Mouse (Mus musculus) 3T3-L1 (cell line): Measurements from ENCODE around the gene Iqcf3.
"Not testable (repeated sequence)": the region's sequence is repeated elsewhere in the genome, so short reads cannot be mapped to it uniquely, and the experiment has no call there.

Source experiments
- DNase-seq: peaks from one replicate; pipeline ENCODE4 v3.0.0-alpha.2; 2015; ENCODE audit warnings: low read depth, low spot score

Iqcf3 gene

GRCm38 (mm10) chr9:106561531-106561930 lies at the start of gene Iqcf3:
TSS of gene Iqcf3 (minus strand) at chr9:106561631.
- no peak for DNase-seq

GRCm38 (mm10) chr9:106610727-106611126 lies 49.3 kb upstream of the Iqcf3 start:
- DNase-seq: no peak

GRCm38 (mm10) chr9:106600546-106600945 lies 39.1 kb upstream of the Iqcf3 start:
- DNase-seq: peak; percentile 76

GRCm38 (mm10) chr9:106598466-106598865 lies 37.0 kb upstream of the Iqcf3 start:
- no peak for DNase-seq

DNA sequence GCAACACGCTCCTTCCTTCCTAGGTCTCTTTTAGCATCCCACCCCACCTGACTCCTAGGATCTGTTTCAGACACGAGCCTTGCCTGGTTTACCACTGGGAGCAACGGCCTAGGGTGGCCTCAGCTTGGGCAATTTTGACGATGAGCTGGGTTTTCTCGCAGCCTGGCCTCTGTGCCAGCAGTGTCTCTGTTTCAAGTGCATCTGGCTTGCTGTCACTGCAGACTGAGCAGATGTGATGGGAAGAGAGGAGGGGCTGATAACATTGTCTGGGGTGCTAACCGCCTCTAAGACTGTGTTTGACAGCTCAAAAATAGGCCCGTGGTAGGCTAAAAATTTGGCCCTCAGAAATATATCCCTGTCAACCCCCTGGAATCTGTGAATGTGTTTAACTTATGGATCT lies 34.4 kb upstream of the Iqcf3 start:
- peak; percentile 56 for DNase-seq

DNA sequence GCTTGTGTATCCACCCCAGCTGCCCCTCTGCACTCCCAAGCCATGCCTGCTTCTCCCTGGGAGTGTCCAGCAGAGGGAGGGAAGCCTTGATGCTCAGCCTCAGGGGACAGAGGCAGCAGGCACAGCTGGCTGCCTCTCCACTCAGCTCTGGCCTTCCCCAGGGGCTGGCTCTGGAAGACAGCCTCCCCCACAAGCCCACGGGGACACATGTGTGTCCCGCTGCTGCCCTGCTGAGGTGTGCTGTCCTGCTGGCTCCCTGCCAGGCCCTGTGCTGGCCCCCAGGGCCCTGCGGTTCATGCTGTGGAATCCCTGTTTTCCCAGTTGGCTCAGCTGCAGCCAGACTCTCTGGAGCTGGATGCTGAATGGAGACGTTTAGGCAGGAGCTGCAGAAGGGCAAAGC lies 34.0 kb upstream of the Iqcf3 start:
- DNase-seq: not testable (repeated sequence)

- DNase-seq: no peak
Observed at GRCm38 (mm10) chr9:106592158-106592557, 30.7 kb upstream of the Iqcf3 start.

DNA sequence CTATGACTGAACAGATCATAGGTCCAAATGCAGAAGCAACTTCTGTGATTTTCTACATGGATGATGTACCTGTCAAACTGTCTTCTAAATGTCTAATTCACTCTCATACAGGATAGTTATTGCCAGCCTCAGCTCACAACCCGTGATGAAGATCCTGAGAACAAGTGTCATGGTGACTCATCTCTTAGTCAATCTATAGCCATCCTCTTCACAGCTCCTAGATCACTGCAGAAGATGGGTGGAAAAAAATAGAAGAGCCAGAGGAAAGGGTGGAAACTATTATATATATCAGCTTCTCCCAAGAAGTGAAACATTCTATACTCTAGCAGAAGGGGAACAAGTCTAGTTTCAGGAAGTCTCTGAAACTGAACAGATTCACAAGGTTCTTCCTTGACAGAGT lies 21.1 kb upstream of the Iqcf3 start:
- DNase-seq: peak; percentile 45

- no peak for DNase-seq
Observed at GRCm38 (mm10) chr9:106580016-106580415, 18.6 kb upstream of the Iqcf3 start.

GRCm38 (mm10) chr9:106576112-106576511 lies 14.7 kb upstream of the Iqcf3 start:
- no peak for DNase-seq

- no peak for DNase-seq
Observed at GRCm38 (mm10) chr9:106573366-106573765, 11.9 kb upstream of the Iqcf3 start.

- peak; percentile 43 for DNase-seq
Observed at GRCm38 (mm10) chr9:106572186-106572585, 10.8 kb upstream of the Iqcf3 start.

DNA sequence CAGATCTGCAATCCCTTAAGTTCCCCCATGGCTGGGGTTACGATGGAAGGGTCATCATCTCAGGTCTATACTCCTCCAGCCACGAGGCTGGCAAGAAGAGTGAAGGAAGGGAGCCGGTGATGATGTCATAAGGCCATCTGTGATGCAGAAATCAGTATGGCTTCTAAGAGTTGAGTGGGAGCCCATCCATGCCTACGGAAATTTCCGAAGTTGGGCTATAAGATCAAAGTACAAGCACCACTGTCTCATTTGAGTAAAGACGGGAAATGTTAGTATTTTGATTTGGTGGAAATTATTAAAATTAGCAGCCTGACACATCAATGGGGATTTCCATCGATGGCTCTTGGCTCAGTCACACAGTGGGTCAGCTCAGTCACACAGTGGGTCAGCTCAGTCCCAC lies 9.5 kb upstream of the Iqcf3 start, which contains the start of gene Iqcf4:
TSS of gene Iqcf4 (minus strand) at position 101 of the 400 bp plus-strand sequence.
- no peak for DNase-seq

DNA sequence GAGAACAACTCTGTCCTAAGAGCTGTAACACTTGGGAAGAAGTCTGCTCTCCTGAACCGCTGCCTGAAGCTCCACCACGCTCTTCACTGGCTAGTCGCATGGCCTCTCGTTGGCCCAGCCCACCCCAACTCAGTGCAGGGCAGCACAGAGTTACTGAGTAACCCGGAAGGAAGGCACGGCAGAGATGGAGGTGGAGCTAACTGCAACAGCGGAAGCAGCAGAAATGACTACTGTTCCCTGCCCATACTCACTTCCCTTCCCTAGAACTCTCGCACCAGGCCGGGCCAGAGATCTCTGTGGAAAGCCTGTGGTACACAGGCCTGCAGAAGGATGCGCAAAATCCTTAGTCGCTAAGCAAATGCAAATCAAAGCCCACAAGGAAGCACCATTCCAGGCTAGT lies 5.0 kb upstream of the Iqcf3 start:
- no peak for DNase-seq

GRCm38 (mm10) chr9:106564025-106564424 lies 2.6 kb upstream of the Iqcf3 start:
- no peak for DNase-seq

- peak; percentile 27 for DNase-seq
Observed at GRCm38 (mm10) chr9:106562291-106562690, 860 bp upstream of the Iqcf3 start.

DNA sequence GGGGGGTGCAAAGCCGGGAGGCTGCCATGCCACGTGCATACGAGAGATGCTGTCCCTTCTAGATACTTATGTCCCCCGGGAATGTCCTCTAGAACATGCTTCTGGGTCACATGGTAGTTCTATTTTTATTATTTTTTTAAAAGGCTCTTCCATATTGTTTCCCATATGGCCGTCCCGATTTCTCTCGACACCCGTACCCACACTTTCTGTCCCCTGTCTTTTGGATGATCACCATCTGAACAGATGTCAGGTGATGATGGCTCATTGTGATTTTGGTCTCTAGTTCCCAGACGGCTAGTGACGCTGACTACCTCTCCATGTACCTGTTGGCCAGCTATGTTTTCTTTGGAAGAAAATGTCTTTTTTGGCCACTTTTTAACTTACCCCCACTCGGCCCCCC lies 26.5 kb downstream of the Iqcf3 start:
- DNase-seq: no peak

GRCm38 (mm10) chr9:106534296-106534695 lies 27.1 kb downstream of the Iqcf3 start:
- DNase-seq: no peak

DNA sequence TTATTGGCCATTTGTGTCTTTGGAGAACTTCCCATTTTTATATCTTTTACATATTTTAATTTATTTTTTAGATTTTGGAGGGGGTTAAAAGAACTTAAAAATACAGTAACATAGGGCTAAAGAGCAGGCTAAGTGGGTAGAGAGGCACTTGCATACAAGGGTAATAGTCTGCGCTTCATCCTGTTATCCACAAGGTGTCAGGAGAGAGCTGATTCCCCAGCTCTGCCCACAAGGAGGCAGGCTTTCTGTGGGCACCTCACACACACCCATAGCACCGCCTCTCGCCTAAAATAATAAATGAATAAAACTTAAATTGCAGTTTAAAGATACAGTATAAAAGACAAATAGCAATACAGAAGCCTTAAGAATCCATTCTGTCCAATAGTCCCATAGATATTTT lies 29.6 kb downstream of the Iqcf3 start:
- DNase-seq: peak; percentile 78

DNA sequence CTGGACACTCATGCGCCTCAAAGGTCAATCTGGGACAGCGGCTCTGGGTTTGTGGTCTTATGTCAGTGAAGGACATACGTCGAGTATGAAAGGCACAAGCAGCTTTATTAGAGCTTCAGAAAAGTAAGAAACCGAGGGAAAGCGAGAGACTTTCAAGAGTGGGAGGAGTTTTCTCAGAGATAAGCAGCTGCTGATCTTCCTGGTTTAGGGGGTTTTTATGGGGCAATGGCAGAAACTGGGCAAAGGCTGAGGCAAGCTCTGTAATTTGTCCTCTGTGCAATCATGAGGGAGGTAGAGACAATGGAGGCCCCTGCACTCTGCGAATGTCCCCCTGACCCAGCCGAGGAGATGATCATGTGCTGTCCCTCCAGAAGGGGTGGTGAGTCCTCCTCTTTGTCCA lies 41.5 kb downstream of the Iqcf3 start:
- DNase-seq: no peak

- DNase-seq: no peak
Observed at GRCm38 (mm10) chr9:106519433-106519832, 42.0 kb downstream of the Iqcf3 start.

DNA sequence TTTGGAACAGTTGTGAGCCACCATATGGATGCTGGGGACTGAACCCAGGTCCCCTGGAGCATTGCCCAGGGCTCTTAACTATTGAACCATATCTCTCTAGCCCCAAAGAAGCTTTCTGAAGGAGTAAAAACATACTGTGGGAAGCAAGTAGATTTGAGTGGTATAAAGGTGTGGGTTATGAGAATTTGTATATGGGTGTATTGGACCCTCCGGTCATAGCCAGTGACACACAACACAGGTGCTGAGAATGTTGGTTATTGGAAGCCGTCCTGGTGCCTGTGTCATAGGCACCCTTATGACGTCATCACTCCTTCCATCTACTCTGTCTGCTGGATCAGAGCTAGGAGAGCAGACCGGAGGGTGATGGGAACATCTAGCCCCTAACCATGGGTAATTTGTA lies 47.2 kb downstream of the Iqcf3 start, which contains the start of gene Iqcf5:
TSS of gene Iqcf5 (plus strand) at position 301 of the 400 bp plus-strand sequence.
- DNase-seq: no peak

GRCm38 (mm10) chr9:106513566-106513965 lies 47.9 kb downstream of the Iqcf3 start:
- DNase-seq: no peak

DNA sequence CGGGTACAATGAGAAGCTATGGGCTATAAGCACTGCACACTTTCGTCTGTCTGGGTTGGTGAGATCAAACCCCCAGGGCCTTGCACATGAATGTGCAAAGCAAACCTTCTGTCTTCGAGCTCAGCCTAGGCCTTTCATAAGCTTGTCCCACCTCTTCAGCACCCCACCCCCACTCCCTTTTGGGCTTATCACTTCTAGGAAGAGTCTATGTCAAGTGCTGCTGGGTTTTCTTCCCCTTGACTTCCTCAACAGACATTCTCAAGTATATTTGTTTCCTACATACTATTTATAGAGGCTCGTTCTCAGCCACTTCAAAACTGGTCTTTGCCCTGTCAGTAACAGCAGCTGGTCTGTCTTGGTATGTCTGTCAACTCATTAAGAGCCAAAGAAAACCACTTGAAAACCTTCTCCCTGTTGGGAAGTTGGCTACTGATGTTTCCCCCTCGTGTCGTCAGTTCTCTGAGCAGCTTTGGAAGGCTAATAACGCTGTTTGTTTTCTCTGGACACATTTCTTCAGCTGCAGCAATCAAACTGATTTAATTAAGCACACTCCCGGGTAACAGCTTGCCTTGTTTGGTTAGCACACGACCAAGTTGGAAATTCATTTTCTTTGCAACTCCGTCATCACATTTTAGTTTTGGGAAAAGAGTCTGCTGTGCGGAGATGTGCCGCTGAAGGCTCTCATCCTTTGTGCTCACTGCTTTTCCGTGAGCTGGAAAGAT lies 48.5 kb downstream of the Iqcf3 start:
- DNase-seq: no peak
